Mouse (Mus musculus): Measurements from ENCODE around the gene Tekt2. TPM values are rescaled to one million over a fixed set of nuclear protein-coding genes. Genes with fewer than 3 reads are reported as not detected.

Tekt2 gene
- polyA plus RNA-seq (2016; fragmentation: Nextera tagmentation; extraction: Ambion mirVana), result 0.47 and 0.62 TPM in 2 replicates

DNA sequence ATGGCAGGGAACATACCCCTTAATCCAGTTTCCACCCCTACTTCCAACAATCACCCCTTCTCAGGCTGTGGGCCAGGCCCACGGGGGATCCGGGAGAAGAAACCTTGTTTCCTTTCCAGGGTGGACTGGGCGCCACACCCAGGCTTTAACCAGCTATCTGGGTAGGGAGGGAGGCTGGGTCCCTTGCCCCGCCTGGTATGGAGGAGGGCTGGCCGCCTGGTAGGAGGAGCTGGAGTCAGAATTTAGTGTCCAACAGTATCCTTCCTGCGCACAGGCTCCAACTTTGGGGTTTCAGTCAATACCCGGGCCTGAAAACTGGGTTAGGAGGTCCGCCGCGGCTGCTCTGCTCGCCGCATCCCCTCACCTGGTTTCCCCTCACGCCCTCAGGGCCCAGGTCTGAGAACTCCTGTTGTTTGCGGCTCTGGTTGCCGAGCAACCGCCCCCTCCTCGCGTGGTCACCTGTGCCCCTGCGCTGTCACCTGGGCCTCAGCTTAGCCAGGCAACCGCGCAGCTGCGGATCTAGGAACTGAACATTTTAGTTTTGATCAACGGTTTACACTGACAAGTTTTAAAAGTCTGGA, at the start of gene Tekt2:
TSS of gene Tekt2 (minus strand) at position 408 of the 581 bp plus-strand sequence.
- Histone ChIP-seq H3K27ac (no peak within 1 kb of the TSS), H3K9me3 (no peaks in the 10 kb centered on the region), H3K4me1 (peaks cover 29% of the 10 kb centered on the region), H3K27me3 (ENCODE audit: insufficient read depth, poor library complexity, severe bottlenecking) (peaks cover 42% of the 10 kb centered on the region), H3K36me3 (no peaks in the 10 kb centered on the region), H3K4me3 (peak within 1 kb of the TSS; percentile 36)
- 12% methylated on average over 23 of the region's 23 CpGs for WGBS
- no peak for DNase-seq (ENCODE audit: low spot score)

DNA sequence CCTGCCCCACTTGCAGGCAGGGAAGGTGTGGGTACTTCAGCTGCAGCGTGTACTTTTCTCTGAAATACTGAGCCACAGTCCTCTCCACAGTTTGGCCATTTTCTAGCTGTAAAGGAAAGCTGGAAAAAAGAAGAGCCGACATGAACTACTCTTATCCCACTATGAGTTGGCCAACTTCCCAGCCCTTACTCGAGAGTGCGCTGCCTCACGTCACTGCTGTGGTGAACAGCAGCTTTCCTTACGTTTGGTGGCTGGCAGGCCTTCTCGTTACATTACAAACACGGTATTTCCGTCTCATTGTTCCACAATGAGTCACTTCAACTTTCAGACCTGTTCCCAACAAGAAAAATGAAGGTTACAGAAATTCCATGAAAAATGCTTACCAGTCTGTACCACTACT, 46.0 kb upstream of the Tekt2 start:
- Histone ChIP-seq H3K27ac (no peak overlapping the region), H3K4me1 (no peaks in the 10 kb centered on the region), H3K36me3 (peaks cover 28% of the 10 kb centered on the region), H3K4me3 (no peak overlapping the region), H3K27me3 (ENCODE audit: insufficient read depth, poor library complexity, severe bottlenecking) (no peaks in the 10 kb centered on the region), H3K9me3 (no peaks in the 10 kb centered on the region)
- WGBS, result 77% methylated on average over 9 of the region's 9 CpGs
- DNase-seq (ENCODE audit: low spot score), result no peak

DNA sequence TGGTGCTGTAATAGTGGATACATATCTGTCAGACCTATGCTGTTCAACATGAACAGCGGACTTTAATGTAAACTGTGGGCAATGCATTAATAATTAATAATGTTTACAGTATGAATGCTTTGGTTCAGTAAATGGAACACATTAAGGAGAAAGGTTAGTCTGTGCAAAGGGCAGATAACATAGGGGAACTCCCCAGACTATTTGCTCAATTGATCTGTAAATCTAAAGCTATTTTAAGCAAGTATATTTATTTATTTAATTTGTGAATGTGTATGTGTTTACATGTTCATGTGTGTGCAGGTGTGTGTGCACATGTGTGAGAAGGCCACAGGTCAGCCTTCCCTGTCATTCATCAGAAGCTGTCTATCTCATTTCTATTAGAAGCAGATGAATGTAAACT, 34.6 kb upstream of the Tekt2 start:
- WGBS, result 96% methylated on average over 1 of the region's 1 CpGs
- H3K36me3 ChIP-seq, result peaks cover 54% of the 10 kb centered on the region
- H3K27me3 ChIP-seq (ENCODE audit: insufficient read depth, poor library complexity, severe bottlenecking), result no peaks in the 10 kb centered on the region
- H3K27ac ChIP-seq, result no peak overlapping the region
- DNase-seq (ENCODE audit: low spot score), result no peak
- no peak overlapping the region for H3K4me3 ChIP-seq
- H3K9me3 ChIP-seq, result no peaks in the 10 kb centered on the region
- H3K4me1 ChIP-seq, result no peaks in the 10 kb centered on the region

DNA sequence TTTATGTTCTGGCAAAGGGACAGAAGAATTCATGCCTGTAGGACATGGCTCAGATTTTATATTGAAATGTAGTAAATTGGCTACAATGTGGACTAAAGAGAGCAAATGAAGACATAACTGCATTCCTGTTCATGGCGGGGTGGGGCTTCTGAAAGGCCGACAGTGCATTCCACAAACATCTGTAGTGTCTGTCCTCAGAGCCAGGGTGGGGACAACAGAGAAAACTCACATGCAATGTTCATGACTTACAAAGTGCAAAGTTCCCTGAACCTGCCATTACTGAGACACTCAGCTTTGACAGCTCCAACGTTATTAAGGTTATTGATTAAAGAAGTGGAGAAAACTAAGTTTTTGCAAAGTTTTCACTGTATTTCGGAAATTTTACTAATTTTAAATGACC, 18.0 kb upstream of the Tekt2 start:
- Histone ChIP-seq H3K27me3 (ENCODE audit: insufficient read depth, poor library complexity, severe bottlenecking) (no peaks in the 10 kb centered on the region), H3K9me3 (no peaks in the 10 kb centered on the region), H3K4me3 (no peak overlapping the region), H3K27ac (no peak overlapping the region), H3K36me3 (peaks cover 19% of the 10 kb centered on the region), H3K4me1 (0 out of 2 replicates have a peak, but pooled peaks cover 3% of the 10 kb centered on the region)
- DNase-seq (ENCODE audit: low spot score), result no peak
- 60% methylated on average over 4 of the region's 4 CpGs for WGBS

GRCm38 (mm10) chr4:126339461-126339860, 14.0 kb upstream of the Tekt2 start:
- WGBS, result 57% methylated on average over 4 of the region's 4 CpGs
- Histone ChIP-seq H3K4me1 (peaks cover 8% of the 10 kb centered on the region; the same call in 1 of the 2 replicates), H3K4me3 (no peak overlapping the region), H3K27ac (no peak overlapping the region), H3K9me3 (no peaks in the 10 kb centered on the region), H3K27me3 (ENCODE audit: insufficient read depth, poor library complexity, severe bottlenecking) (no peaks in the 10 kb centered on the region), H3K36me3 (no peaks in the 10 kb centered on the region)
- DNase-seq (ENCODE audit: low spot score), result no peak

GRCm38 (mm10) chr4:126332358-126332757, 6.9 kb upstream of the Tekt2 start:
- H3K27ac ChIP-seq, result no peak overlapping the region
- H3K27me3 ChIP-seq (ENCODE audit: insufficient read depth, poor library complexity, severe bottlenecking), result no peaks in the 10 kb centered on the region
- peaks cover 9% of the 10 kb centered on the region; the same call in 1 of the 2 replicates for H3K4me1 ChIP-seq
- DNase-seq (ENCODE audit: low spot score), result no peak
- H3K9me3 ChIP-seq, result no peaks in the 10 kb centered on the region
- H3K36me3 ChIP-seq, result no peaks in the 10 kb centered on the region; the same call in 1 of the 2 replicates
- no peak overlapping the region for H3K4me3 ChIP-seq
- 48% methylated on average over 3 of the region's 3 CpGs for WGBS

DNA sequence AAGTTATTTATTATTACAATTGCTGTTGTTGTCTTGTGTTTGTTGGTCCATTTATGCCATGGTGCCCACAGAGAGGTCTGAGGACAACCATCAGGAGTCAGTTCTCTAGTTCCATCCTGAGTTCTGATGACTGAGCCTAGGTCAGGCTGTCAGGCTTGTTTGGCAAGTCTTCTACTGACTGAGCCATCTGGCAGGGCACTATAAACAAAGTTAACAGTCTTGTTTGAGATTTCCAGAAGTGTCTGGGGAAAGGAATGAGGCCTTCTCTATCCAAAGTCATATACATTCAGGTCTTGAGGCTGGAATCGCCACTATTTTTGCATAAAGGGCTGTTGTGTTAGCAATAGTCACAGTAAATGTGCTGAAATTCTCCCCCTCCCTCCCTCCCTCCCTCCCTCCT, 6.3 kb upstream of the Tekt2 start:
- H3K9me3 ChIP-seq, result no peaks in the 10 kb centered on the region
- DNase-seq (ENCODE audit: low spot score), result no peak
- H3K27me3 ChIP-seq (ENCODE audit: insufficient read depth, poor library complexity, severe bottlenecking), result no peaks in the 10 kb centered on the region
- no peaks in the 10 kb centered on the region; the same call in 1 of the 2 replicates for H3K36me3 ChIP-seq
- H3K27ac ChIP-seq, result no peak overlapping the region
- peaks cover 7% of the 10 kb centered on the region; the same call in 1 of the 2 replicates for H3K4me1 ChIP-seq
- 62% methylated on average over 1 of the region's 1 CpGs for WGBS
- no peak overlapping the region for H3K4me3 ChIP-seq

DNA sequence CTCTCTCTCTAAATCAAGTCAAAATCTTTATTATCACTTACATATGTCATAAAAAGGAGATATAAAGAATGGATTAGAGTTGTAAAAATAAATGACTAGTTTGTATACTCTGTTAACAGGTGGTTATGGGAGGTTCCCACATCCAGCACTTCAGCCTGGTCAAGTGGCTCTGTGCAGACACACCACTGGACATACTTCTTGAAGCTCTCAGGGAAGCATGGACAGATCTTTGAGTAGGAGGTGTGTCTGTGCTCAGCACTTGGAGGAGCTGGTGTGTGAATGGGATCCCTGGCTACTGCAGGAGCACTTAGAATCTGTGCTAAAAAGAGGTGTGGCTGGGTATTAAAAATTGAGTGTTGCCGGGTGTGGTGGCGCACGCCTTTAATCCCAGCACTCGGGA, 4.8 kb upstream of the Tekt2 start:
- Histone ChIP-seq H3K36me3 (no peaks in the 10 kb centered on the region; the same call in 1 of the 2 replicates), H3K9me3 (no peaks in the 10 kb centered on the region), H3K27me3 (ENCODE audit: insufficient read depth, poor library complexity, severe bottlenecking) (peaks cover 9% of the 10 kb centered on the region), H3K27ac (no peak overlapping the region), H3K4me3 (no peak overlapping the region), H3K4me1 (peaks cover 8% of the 10 kb centered on the region; the same call in 1 of the 2 replicates)
- WGBS, result 86% methylated on average over 4 of the region's 4 CpGs
- peak; percentile 55 for DNase-seq (ENCODE audit: low spot score)

- WGBS, result 18% methylated on average over 6 of the region's 6 CpGs
- peaks cover 42% of the 10 kb centered on the region for H3K27me3 ChIP-seq (ENCODE audit: insufficient read depth, poor library complexity, severe bottlenecking)
- H3K27ac ChIP-seq, result no peak overlapping the region
- H3K4me3 ChIP-seq, result no peak overlapping the region
- H3K36me3 ChIP-seq, result no peaks in the 10 kb centered on the region
- DNase-seq (ENCODE audit: low spot score), result peak; percentile 31
- peaks cover 22% of the 10 kb centered on the region for H3K4me1 ChIP-seq
- H3K9me3 ChIP-seq, result no peaks in the 10 kb centered on the region
Measured at GRCm38 (mm10) chr4:126326036-126326435, 548 bp upstream of the Tekt2 start.

GRCm38 (mm10) chr4:126324861-126325260, 627 bp downstream of the Tekt2 start:
- Histone ChIP-seq H3K27me3 (ENCODE audit: insufficient read depth, poor library complexity, severe bottlenecking) (peaks cover 42% of the 10 kb centered on the region), H3K27ac (no peak overlapping the region), H3K36me3 (no peaks in the 10 kb centered on the region), H3K4me1 (peaks cover 31% of the 10 kb centered on the region), H3K4me3 (0 out of 2 replicates have a peak overlapping the region, but pooled peaks have one; percentile 36), H3K9me3 (no peaks in the 10 kb centered on the region)
- DNase-seq (ENCODE audit: low spot score), result peak; percentile 73
- WGBS, result 27% methylated on average over 13 of the region's 13 CpGs

DNA sequence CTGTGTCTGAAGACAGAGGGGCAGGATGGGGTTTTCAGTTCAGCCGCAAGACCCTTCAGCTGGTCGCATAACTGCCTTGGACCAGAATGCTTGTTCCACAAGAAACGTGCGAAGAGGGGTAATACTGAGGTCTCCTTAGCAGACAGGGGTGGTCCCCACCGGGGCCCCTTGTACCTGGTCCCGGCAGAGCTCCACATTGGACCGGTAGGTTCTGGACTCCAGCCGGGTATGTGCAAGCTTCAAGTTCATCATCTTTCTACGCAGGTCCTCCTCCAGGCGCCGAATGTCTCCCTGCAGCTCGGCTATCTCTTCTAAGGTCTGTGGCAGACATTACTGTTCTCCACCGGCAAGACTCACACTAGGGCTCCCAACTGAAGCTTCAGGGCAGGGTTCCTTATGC, 2.8 kb downstream of the Tekt2 start:
- Histone ChIP-seq H3K9me3 (no peaks in the 10 kb centered on the region), H3K27me3 (ENCODE audit: insufficient read depth, poor library complexity, severe bottlenecking) (peaks cover 42% of the 10 kb centered on the region), H3K27ac (no peak overlapping the region), H3K4me1 (peaks cover 27% of the 10 kb centered on the region), H3K4me3 (no peak overlapping the region), H3K36me3 (peaks cover 16% of the 10 kb centered on the region)
- WGBS, result 92% methylated on average over 13 of the region's 13 CpGs
- no peak for DNase-seq (ENCODE audit: low spot score)

DNA sequence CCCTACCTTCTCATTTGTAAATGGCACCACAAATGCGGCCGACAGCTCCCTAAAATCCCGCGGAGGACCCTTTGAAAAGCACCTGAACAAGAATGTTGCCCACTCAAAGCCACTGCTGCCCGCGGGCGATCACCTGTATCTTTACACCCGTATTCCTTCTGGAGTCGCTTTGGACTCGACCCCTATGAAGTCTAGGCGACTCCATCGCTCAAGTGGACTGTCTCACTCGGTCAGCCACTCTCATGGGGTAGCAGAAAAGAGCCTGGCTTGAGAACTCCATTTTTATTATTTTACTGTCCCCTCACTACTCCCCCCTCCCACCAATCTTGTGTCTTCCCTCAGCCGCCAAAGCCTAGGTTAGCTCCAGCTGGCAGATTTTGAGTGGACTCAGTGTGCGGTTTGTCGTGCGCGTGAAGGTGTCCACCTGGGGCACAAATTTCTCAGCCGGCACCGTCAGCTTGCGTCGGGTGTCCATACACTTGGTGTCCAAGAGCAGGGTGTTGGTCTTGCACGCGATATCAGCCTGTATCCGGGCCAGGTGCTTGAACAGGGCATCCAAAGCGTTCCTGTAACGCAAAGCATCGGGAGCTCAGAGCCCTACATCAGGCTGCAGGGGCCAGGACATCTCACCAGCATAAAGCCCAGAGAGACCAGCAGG, 3.5 kb downstream of the Tekt2 start:
- Histone ChIP-seq H3K27ac (0 out of 2 replicates have a peak overlapping the region, but pooled peaks have one; percentile 93), H3K27me3 (ENCODE audit: insufficient read depth, poor library complexity, severe bottlenecking) (peaks cover 42% of the 10 kb centered on the region), H3K36me3 (peaks cover 23% of the 10 kb centered on the region), H3K9me3 (no peaks in the 10 kb centered on the region), H3K4me3 (peak overlapping the region; percentile 89), H3K4me1 (peaks cover 27% of the 10 kb centered on the region)
- DNase-seq (ENCODE audit: low spot score), result no peak
- 53% methylated on average over 28 of the region's 28 CpGs for WGBS

DNA sequence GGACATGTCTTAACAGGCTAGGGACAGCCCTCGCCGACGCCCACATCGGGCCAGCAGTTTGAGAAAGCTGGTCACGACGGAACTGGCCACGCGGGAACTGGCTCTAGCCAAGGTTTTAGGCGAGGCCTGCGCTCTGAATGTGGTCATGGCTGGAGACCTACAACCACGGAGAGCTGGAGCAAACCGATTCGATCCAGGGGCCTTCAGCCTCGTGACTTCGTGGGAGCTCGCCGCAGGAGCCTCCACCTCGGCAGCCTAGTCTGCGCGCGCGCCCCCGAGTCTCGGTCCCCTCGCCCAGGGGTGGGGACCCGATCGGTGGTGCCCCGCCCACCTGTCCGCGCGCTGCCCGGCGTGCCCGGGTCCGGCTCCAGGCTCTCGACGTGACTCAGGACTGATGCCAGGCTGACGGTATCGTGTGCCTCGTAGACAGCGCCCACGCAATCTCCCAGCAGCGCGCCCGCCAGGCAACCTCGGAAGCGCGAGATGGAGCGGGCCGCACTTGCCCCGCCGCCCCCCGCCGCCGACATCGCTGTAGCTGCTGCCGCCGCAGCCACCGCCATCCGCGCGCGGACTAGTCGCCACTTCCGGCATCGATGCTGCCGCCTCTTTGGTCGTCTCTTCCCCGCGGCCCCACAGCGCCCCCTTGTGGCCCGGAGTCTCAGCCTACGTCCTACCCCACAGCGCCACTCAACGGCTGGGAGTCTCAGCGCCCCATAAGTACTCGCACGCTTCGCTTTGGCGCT, 4.2 kb downstream of the Tekt2 start, which contains the start of gene Adprhl2:
TSS of gene Adprhl2 (minus strand) at position 593 of the 743 bp plus-strand sequence.
- H3K4me1 ChIP-seq, result peaks cover 33% of the 10 kb centered on the region
- H3K4me3 ChIP-seq, result peak within 1 kb of the TSS; percentile 89
- H3K36me3 ChIP-seq, result peaks cover 30% of the 10 kb centered on the region
- peak; percentile 97 for DNase-seq (ENCODE audit: low spot score)
- no peaks in the 10 kb centered on the region for H3K9me3 ChIP-seq
- peak within 1 kb of the TSS; percentile 93 for H3K27ac ChIP-seq
- under 1% methylated on average over 80 of the region's 80 CpGs for WGBS
- H3K27me3 ChIP-seq (ENCODE audit: insufficient read depth, poor library complexity, severe bottlenecking), result peaks cover 41% of the 10 kb centered on the region
